Mouse (Mus musculus): ENCODE results near the gene Ap2m1. TPM values are rescaled to one million over a fixed set of nuclear protein-coding genes. Genes with fewer than 3 reads are reported as not detected.
A peak's percentile ranks its signal among the peaks of the same experiment; 100 is the strongest.

Ap2m1 gene
- polyA plus RNA-seq, 1 experiment from 2014 or later = 308 TPM

GRCm38 (mm10) chr16:20517701-20518374, 17.4 kb upstream of the Ap2m1 start:
- H3K9me3 ChIP-seq (ENCODE audit: low read length) = no peaks in the 10 kb centered on the region
- peaks cover 5% of the 10 kb centered on the region; the same call in 1 of the 2 replicates for H3K36me3 ChIP-seq (replicated peaks; ENCODE audit: insufficient read depth, low read length)
- H3K4me2 ChIP-seq (ENCODE audit: low read depth, low read length) = peak overlapping the region; percentile 81
- peak overlapping the region; percentile 91 for H3K4me3 ChIP-seq (ENCODE audit: low read depth, low read length)
- H3K9ac ChIP-seq (replicated peaks) = peak overlapping the region; percentile 95
- 19% methylated on average over 6 of the region's 6 CpGs for WGBS (ENCODE audit: insufficient replicate concordance)
- no peaks in the 10 kb centered on the region for H3K27me3 ChIP-seq (ENCODE audit: insufficient read depth, low read length)
- peaks cover 16% of the 10 kb centered on the region for H3K4me1 ChIP-seq (ENCODE audit: insufficient read depth)
- no peak for TF ChIP-seq EP300 (IDR thresholded peaks at IDR 0.05; ENCODE audit: low read depth)
- no peak for TF ChIP-seq CTCF (IDR thresholded peaks at IDR 0.05; ENCODE audit: low read depth)
- DNase-seq = peak; percentile 34
- ATAC-seq = no peak
- H3K27ac ChIP-seq (ENCODE audit: low read depth) = peak overlapping the region; percentile 88

- H3K36me3 ChIP-seq (replicated peaks; ENCODE audit: insufficient read depth, low read length) = peaks cover 53% of the 10 kb centered on the region
Observed at GRCm38 (mm10) chr16:20523886-20524285, 11.4 kb upstream of the Ap2m1 start.

GRCm38 (mm10) chr16:20528779-20529178, 6.5 kb upstream of the Ap2m1 start:
- Histone ChIP-seq H3K27me3 (ENCODE audit: insufficient read depth, low read length) (no peaks in the 10 kb centered on the region), H3K4me3 (ENCODE audit: low read depth, low read length) (no peak overlapping the region), H3K4me1 (ENCODE audit: insufficient read depth) (no peaks in the 10 kb centered on the region), H3K9me3 (ENCODE audit: low read length) (no peaks in the 10 kb centered on the region), H3K36me3 (replicated peaks; ENCODE audit: insufficient read depth, low read length) (peaks cover 71% of the 10 kb centered on the region), H3K9ac (replicated peaks) (no peak overlapping the region), H3K27ac (ENCODE audit: low read depth) (no peak overlapping the region), H3K4me2 (ENCODE audit: low read depth, low read length) (no peak overlapping the region)
- DNase-seq (no peak), ATAC-seq (peak; percentile 64)
- 67% methylated on average over 5 of the region's 5 CpGs for WGBS (ENCODE audit: insufficient replicate concordance)
- no peak for TF ChIP-seq EP300 (IDR thresholded peaks at IDR 0.05; ENCODE audit: low read depth)
- TF ChIP-seq CTCF (IDR thresholded peaks at IDR 0.05; ENCODE audit: low read depth) = no peak

More at GRCm38 (mm10) chr16:20523886-20524285, 11.4 kb upstream of the Ap2m1 start:
- Histone ChIP-seq H3K27me3 (ENCODE audit: insufficient read depth, low read length) (no peaks in the 10 kb centered on the region), H3K27ac (ENCODE audit: low read depth) (no peak overlapping the region), H3K9ac (replicated peaks) (no peak overlapping the region), H3K9me3 (ENCODE audit: low read length) (no peaks in the 10 kb centered on the region), H3K4me1 (ENCODE audit: insufficient read depth) (no peaks in the 10 kb centered on the region; the same call in 1 of the 2 replicates), H3K4me3 (ENCODE audit: low read depth, low read length) (no peak overlapping the region), H3K4me2 (ENCODE audit: low read depth, low read length) (no peak overlapping the region)
- no peak for DNase-seq
- TF ChIP-seq CTCF (IDR thresholded peaks at IDR 0.05; ENCODE audit: low read depth) (no peak), EP300 (IDR thresholded peaks at IDR 0.05; ENCODE audit: low read depth) (no peak)
- no peak for ATAC-seq
- WGBS (ENCODE audit: insufficient replicate concordance) = 89% methylated on average over 10 of the region's 10 CpGs

GRCm38 (mm10) chr16:20529375-20529774, 5.9 kb upstream of the Ap2m1 start:
- Histone ChIP-seq H3K27me3 (ENCODE audit: insufficient read depth, low read length) (no peaks in the 10 kb centered on the region), H3K4me3 (ENCODE audit: low read depth, low read length) (no peak overlapping the region), H3K4me1 (ENCODE audit: insufficient read depth) (no peaks in the 10 kb centered on the region), H3K9me3 (ENCODE audit: low read length) (no peaks in the 10 kb centered on the region), H3K36me3 (replicated peaks; ENCODE audit: insufficient read depth, low read length) (peaks cover 65% of the 10 kb centered on the region), H3K9ac (replicated peaks) (no peak overlapping the region), H3K4me2 (ENCODE audit: low read depth, low read length) (no peak overlapping the region), H3K27ac (ENCODE audit: low read depth) (no peak overlapping the region)
- ATAC-seq (no peak), DNase-seq (no peak)
- 96% methylated on average over 1 of the region's 1 CpGs for WGBS (ENCODE audit: insufficient replicate concordance)
- TF ChIP-seq EP300 (IDR thresholded peaks at IDR 0.05; ENCODE audit: low read depth) = no peak
- TF ChIP-seq CTCF (IDR thresholded peaks at IDR 0.05; ENCODE audit: low read depth) = no peak

GRCm38 (mm10) chr16:20530941-20531340, 4.3 kb upstream of the Ap2m1 start:
- DNase-seq (no peak), ATAC-seq (no peak)
- H3K9me3 ChIP-seq (ENCODE audit: low read length) = no peaks in the 10 kb centered on the region
- no peaks in the 10 kb centered on the region for H3K4me1 ChIP-seq (ENCODE audit: insufficient read depth)
- H3K36me3 ChIP-seq (replicated peaks; ENCODE audit: insufficient read depth, low read length) = peaks cover 54% of the 10 kb centered on the region
- H3K27me3 ChIP-seq (ENCODE audit: insufficient read depth, low read length) = no peaks in the 10 kb centered on the region
- H3K27ac ChIP-seq (ENCODE audit: low read depth) = no peak overlapping the region
- WGBS (ENCODE audit: insufficient replicate concordance) = 95% methylated on average over 20 of the region's 20 CpGs
- TF ChIP-seq EP300 (IDR thresholded peaks at IDR 0.05; ENCODE audit: low read depth) (no peak), CTCF (IDR thresholded peaks at IDR 0.05; ENCODE audit: low read depth) (no peak)
- H3K4me3 ChIP-seq (ENCODE audit: low read depth, low read length) = no peak overlapping the region
- H3K4me2 ChIP-seq (ENCODE audit: low read depth, low read length) = no peak overlapping the region
- no peak overlapping the region for H3K9ac ChIP-seq (replicated peaks)

GRCm38 (mm10) chr16:20534617-20535295, 522 bp upstream of the Ap2m1 start:
- WGBS (ENCODE audit: insufficient replicate concordance) = 39% methylated on average over 10 of the region's 10 CpGs
- TF ChIP-seq EP300 (IDR thresholded peaks at IDR 0.05; ENCODE audit: low read depth) = no peak
- no peak for TF ChIP-seq CTCF (IDR thresholded peaks at IDR 0.05; ENCODE audit: low read depth)
- H3K9ac ChIP-seq (replicated peaks) = no peak overlapping the region
- H3K4me3 ChIP-seq (ENCODE audit: low read depth, low read length) = peak overlapping the region; percentile 84; the same call in 1 of the 2 replicates
- H3K27me3 ChIP-seq (ENCODE audit: insufficient read depth, low read length) = no peaks in the 10 kb centered on the region
- H3K36me3 ChIP-seq (replicated peaks; ENCODE audit: insufficient read depth, low read length) = peaks cover 46% of the 10 kb centered on the region
- H3K4me1 ChIP-seq (ENCODE audit: insufficient read depth) = peaks cover 18% of the 10 kb centered on the region
- DNase-seq (no peak), ATAC-seq (no peak)
- H3K4me2 ChIP-seq (ENCODE audit: low read depth, low read length) = peak overlapping the region; percentile 85
- no peak overlapping the region for H3K27ac ChIP-seq (ENCODE audit: low read depth)
- H3K9me3 ChIP-seq (ENCODE audit: low read length) = no peaks in the 10 kb centered on the region
